Mouse (Mus musculus) spleen, adult 2 months (tissue): ENCODE results near the gene Dnase1l2.

Experiments
- CTCF ChIP-seq: fragments of 200-500 bp; IDR thresholded peaks from 2 replicates; pipeline ENCODE4 v1.5.1; 2011; ENCODE audit warnings: mild to moderate bottlenecking, inconsistent platforms; ENCODE audit not compliant: insufficient read depth, insufficient read length, insufficient replicate concordance; ENCODE audit errors: extremely low read depth
- POLR2A ChIP-seq: fragments of 200-500 bp; IDR thresholded peaks from 2 replicates; pipeline ENCODE4 v1.6.1; 2011; ENCODE audit warnings: low read depth, low read length, inconsistent platforms

DNA sequence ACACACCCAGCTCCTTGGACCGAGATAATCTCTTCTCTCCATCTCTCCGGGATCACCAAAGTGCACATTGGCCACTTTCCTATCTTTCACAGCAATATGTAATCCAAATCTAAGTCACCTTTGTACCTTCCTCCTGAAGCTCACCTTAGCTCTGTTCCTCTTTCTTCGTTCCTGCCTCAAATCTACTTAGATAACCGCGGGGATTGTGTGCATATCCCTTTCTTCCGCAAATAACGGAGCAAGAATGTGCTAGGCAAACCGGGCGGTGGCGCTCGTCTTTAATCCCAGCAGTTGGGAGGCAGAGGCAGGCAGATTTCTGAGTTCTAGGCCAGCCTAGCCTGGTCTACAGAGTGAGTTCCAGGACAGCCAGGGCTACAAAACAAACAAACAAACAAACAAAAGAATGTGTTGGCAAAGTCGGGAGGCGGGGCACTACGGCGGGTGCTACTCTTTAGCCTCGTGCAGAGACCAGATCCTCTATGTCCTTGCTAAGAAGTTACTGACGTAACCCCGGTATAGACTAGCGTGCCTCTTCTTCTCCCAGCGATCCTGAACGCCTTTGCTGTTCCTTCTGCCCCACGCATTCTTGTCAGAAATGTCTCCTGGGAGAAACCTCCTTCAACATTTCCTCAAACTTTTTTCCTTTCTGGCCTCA lies 29.2 kb downstream of the Dnase1l2 start:
- TF ChIP-seq POLR2A, result no peak
- no peak for TF ChIP-seq CTCF
